Mouse (Mus musculus): ENCODE data around the gene Olfr704.

DNA sequence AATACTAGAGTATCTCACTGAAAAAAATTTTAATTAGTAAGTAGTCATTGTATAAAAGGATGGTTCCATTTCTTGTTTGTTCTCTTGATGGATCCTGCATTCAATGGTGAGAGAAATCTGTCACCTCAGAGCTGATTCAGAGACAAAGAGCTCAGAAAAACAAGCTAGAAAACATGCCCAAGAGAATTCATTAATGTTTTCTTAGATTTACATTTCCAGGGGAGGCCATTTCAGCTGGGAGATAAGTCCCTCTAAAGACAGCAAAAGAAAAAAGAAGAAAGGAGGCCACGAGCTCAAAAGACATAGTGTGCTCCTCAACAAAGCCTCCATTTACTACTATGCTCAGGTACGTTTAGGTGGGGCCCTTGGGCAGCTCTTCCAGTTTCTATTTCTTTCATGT lies 19.9 kb upstream of the Olfr704 start, which contains the start of gene Olfr703:
- TF ChIP-seq POLR2A (IDR thresholded peaks at IDR 0.05; ENCODE audit: insufficient read length, low read depth) (no peak), MYOD1 (IDR thresholded peaks at IDR 0.05; ENCODE audit: control insufficient read depth in 1 of 3, insufficient read length in 2 of 3, low read depth in 2 of 3) (no peak), MAX (IDR thresholded peaks at IDR 0.05; ENCODE audit: low read depth) (no peak), MYOG (IDR thresholded peaks at IDR 0.05; ENCODE audit: control insufficient read depth in 1 of 3, insufficient read depth in 1 of 3, insufficient read length in 2 of 3, low read depth in 2 of 3) (no peak), SRF (IDR thresholded peaks at IDR 0.05; ENCODE audit: control insufficient read depth, insufficient read length, low read depth) (no peak), POLR2AphosphoS2 (IDR thresholded peaks at IDR 0.05; ENCODE audit: insufficient read length, low read depth) (no peak), USF1 (IDR thresholded peaks at IDR 0.05; ENCODE audit: low read depth) (no peak), CEBPB (IDR thresholded peaks at IDR 0.05; ENCODE audit: insufficient read depth, poor library complexity, severe bottlenecking) (no peak), TCF3 (IDR thresholded peaks at IDR 0.05; ENCODE audit: insufficient read length, low read depth) (no peak), E2F4 (IDR thresholded peaks at IDR 0.05; ENCODE audit: insufficient read depth) (no peak), REST (IDR thresholded peaks at IDR 0.05; ENCODE audit: insufficient read depth, insufficient read length) (no peak), TCF12 (IDR thresholded peaks at IDR 0.05; ENCODE audit: insufficient read depth, poor library complexity, severe bottlenecking) (no peak)

Data from myocyte (in vitro differentiated cells).